Mouse (Mus musculus) cerebellum, adult 11-12 months (tissue): ENCODE data around the gene Hoxd4.

Source experiments
- DNase-seq: peaks from one replicate; pipeline ENCODE4 v3.0.0; 2022

The Hoxd4 gene

GRCm38 (mm10) chr2:74747661-74748141 lies 36.0 kb downstream of the Hoxd4 start:
- DNase-seq, result no peak

DNA sequence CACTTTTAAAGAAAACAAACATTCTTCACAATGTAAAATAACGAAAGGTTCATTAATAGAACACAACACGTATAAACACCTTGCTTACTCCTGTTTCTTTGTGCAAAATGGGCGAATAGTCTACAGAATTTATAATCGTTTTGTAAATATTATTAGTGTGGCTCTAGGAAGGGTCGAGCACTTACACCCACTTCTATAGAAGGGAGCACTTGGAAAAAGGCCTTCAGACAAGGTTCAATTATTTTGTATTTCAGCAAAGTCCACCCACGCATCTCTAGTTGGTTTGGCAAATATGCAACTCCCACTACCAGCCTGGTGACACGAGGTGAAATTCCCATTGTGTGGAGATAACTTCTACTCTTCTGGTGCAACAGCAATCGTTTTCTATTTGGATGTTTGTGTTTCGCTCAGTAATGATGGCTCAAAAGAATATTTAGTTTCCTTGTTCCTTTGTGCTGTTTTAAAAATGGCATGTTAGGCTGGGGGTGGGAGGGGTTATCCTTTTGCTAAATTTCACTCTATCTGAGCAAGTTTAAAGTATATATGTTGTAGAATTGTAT lies 36.8 kb downstream of the Hoxd4 start:
- no peak for DNase-seq

DNA sequence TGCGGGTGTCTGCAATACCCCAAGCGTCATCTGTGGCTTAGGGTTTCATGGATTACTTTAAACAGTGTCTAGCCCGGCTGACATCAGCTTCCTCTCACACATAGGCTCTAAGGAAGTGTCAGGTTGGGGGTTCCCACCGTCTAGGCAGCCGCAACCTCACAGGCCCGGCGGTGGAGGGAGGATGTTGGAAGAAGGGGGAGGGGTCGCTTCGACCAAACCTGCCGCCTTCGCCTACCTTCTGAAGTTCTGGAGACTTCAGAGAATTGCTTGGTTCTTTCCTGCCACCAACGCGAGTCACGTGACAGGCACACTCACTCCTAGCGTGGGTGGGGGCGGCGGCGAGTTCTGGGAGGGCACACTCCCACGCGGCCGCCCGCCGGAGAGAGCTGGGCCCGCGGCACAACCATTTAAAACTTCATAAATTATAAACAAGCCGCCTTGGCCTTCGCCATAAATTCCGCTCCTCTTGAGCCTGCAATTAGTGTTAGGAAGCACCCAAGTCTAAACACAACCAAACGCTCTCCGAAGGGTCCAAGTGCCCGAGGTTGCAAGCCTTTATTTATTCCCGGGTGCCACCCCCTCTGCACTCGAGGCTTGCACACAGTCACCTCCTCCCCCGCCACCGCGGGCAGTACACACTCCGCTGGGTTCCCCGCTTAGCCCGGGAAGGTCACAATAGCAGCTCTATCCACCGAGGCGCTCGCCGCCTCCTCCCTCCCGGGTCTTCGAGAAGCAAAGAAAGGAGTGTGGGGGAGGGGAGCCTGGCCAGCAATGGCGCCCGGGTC lies 37.8 kb downstream of the Hoxd4 start:
- no peak for DNase-seq

DNA sequence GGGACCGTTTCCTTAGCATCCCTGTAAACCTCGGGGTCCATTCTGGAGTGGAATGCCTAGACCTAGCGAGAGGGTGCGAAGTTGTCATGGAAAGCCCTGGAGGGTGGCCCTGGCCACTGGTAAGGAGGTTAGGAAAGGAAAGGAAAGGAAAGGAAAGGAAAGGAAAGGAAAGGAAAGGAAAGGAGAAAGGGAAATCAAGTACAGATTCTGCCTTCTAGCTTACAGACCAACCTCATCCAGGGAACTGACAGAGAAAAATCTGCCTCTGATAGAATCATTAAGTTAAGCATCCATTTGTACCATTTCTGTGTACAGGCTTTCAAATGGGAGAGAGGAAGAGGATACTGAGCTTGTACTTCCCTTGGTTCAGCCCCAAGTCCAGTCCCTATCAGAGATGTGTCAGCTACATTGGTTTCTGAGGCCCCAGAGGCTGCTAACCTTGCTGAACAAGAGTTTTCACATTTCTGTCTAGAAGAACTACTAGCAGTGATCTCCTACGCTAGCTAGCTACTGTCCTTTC lies 39.1 kb downstream of the Hoxd4 start:
- DNase-seq, result no peak

GRCm38 (mm10) chr2:74751861-74752260 lies 40.1 kb downstream of the Hoxd4 start:
- DNase-seq, result no peak

DNA sequence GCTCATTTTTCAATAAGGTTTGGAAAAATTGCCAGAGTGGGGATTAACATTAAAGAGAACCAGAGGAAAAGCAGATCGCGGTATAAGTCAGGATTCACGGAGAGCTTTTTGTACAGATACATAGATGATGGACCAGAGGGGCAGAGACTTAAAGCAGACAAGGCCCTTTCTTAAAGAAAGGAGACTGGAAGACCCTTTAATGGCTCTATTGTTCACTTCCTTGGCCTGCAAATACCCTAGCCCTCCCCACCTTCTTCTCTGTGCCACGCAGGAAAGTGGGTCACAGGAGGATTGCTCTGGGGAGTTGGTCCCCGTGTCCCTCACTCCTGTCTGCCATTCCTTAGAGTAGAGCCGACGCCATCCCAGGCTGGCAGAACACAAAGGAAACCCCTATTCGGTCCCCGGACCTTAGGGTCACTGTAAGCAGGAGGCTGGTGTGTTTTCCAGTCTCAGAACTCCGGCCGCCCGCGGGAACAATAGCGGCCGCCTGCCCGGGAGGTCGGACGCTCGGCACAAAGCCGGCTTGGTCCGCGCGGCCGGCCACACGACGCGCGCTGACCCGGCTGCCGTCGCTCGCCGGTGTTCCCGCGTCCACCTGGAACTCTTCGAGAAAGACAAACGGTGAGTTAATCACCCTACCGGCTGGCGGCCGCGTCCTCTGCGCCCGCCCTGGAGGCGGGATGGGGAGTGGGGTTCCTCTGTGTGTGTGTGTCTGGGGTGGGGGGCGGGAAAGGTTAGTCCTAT lies 40.9 kb downstream of the Hoxd4 start:
- no peak for DNase-seq

DNA sequence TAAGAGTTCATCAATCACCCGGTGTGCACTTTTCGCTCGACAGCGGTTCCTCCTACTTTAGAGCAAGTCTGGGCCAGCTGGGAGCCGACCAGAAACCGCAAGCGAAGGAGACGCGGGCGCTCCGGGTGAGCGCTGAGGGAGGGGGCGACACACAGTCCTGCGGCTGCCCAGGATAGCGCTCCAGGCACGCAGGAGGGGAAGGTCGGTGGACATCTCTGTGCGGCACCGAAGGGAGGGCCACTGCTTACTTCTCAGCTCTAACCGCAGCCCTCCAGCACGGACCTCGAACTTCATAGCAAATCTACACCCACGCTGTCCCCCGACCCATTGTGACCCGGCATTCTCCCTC lies 41.4 kb downstream of the Hoxd4 start:
- DNase-seq, result no peak

GRCm38 (mm10) chr2:74753711-74754110 lies 42.0 kb downstream of the Hoxd4 start:
- no peak for DNase-seq

DNA sequence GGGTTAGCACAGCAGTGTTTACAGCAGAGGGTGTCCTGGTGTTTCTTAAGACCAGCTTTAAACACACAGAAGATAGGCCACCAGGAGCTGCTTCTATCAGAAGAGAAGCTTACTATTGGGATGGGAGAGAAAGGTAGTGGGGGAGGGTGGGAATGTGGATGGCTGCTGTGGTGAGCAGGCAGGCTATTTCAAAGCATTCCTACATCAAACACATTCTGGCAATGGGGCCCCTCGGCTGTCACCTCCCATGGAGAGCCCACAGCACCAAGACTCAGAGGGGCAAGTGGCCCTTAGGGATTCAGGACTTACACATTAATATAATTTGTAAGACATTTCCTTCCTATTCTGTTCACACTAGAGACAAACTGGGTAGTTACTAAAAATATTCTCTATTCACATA lies 48.4 kb downstream of the Hoxd4 start:
- DNase-seq, result no peak

DNA sequence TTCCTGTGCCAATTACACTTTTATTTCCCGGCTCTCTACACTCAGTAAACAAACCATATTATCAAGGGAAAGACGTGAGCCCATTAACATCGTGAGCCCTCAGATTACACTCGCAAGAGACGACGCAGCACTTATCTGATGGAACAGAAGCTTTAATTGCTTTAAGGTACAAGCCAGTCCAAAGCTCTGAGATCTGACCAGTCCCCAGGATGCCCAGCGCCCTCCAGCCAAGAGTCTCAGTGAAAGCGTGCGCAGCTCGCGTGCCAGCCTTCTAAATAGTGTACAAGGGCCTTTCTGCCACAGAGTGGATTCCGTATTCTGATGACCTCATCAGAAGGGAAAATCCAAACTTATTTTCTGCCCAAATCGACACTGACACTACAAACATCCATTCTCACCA lies 50.2 kb downstream of the Hoxd4 start:
- no peak for DNase-seq

DNA sequence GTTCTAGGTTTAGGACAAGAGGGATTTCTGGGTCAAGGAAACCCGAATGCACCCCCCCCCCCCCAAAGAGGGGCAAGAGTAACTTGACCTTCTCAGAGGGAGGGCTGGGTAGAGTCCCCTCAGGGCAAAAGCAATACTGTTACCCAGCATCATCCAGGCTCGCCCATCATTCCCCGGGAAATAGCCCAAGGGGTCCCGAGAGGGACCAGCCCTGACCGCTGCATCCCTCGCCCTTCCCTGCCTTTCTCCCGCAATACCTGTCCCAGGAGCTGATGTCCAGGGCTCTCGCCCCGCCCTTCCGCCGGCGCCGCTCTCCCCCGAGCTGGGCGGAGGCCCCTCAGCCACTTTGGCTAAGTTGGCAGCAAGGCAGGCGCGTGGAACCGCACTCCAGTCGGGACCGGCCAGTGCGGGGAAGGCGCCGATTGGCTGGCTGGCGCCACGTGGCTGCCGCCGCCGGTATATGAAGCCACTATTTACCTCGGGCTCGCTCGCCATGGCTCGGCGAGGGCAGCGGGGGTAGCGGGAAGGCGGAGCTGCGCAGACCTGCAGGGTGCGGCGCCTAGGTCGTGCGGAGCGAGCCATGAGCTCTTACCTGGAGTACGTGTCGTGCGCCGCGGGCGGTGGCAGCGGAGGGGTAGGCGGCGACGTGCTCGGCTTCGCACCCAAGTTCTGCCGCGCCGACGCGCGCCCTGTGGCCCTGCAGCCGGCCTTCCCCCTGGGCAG lies 51.0 kb downstream of the Hoxd4 start, which contains the start of gene Hoxd1:
TSS of gene Hoxd1 (plus strand) at position 459 of the 723 bp plus-strand sequence.
- no peak for DNase-seq

GRCm38 (mm10) chr2:74763245-74763735 lies 51.6 kb downstream of the Hoxd4 start:
- DNase-seq, result no peak

- no peak for DNase-seq
Measured at GRCm38 (mm10) chr2:74763976-74764375, 52.2 kb downstream of the Hoxd4 start.

DNA sequence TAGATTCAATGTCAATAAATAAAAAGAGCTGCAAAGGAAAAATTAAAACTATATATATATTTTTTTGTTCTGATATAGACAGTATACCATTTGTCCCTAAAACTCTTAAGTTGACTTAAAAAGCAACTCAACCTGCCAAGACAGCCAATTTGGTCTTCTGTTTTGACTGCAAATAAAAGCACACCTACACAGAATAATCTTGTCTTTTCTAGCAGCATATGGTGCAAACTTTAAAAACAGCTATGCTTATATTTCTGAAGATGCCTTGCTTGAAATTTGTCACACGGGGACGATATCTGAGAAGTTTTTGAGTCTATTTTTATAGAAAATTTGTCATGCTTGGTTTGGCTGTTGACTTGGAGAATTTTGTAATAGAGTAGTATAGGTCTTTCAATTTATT lies 62.6 kb downstream of the Hoxd4 start:
- no peak for DNase-seq

DNA sequence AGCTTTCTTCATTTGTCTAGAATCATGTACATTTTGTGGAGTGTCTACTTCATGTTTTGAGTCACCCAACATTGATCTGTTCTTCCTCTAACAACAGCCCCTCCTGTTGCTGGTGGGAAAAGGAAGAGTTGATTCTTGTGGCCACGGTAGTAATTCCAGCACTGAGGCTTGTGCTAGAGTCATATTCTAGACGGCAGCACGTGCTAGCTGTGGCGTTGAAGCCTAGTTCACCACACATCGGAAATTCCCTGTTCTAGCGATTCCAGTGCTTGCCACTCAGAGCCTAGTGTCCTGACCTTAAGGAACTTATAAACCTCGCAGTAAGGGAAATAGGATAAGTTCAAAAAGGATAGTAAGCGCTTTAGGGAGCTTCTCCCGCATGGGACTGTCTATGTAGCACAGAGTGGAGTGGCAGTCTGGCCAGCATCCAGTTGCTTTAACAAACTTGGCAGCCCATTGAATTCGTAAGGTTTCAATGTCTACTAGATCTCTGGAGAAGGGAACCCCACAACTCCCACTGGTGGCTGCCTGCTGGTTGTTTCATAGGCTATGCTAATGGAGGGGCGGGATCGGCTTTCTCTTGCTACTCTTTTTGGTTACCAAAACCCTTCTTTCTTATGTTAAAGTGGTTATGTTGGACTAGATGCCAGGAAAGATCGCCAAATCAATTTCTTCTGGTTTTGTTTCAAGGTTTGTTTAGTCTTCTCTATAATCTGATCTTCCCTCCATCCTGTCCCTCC lies 66.0 kb downstream of the Hoxd4 start:
- DNase-seq, result no peak
